Mouse (Mus musculus): Measurements from ENCODE around the gene Kitl.

DNA sequence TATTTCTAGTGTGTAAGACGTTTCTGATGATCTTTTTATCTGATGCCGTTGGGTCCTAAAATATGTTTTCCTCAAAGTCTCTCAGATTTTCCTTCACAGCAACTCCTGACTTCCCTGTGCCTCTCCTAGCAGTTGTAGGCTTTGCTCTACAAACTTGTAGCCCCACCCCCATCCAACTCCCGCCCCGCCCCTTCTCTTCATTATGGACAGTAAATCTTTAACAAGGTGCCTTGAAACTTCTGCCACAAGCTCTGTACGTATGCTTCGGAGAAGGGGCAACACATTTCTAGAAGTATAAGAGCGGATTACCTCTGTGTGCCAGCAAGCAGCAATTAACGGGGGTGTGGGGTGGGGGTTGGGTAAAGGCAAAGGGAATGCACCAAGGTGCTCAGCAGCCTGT lies 42.6 kb upstream of the Kitl start:
- no peak for TF ChIP-seq POLR2A (IDR thresholded peaks at IDR 0.05; ENCODE audit: low read depth, low read length)
- TF ChIP-seq CTCF (conservative IDR thresholded peaks at IDR 0.05; ENCODE audit: insufficient read depth, insufficient read length, low read depth, low read length) = no peak

All from kidney, adult 2 months (tissue).